Mouse (Mus musculus) spleen, adult 2 months (tissue): ENCODE measurements at regions not wholly inside any gene's neighbourhood (a gene's known extent, or its start where the extent isn't known, plus 50 kb on each side); places are given as distances from the start of the nearest gene placed in this dataset.

Experiments
- CTCF ChIP-seq: fragments of 200-500 bp; IDR thresholded peaks from 2 replicates; pipeline ENCODE4 v1.5.1; 2011; ENCODE audit warnings: mild to moderate bottlenecking, inconsistent platforms; ENCODE audit not compliant: insufficient read depth, insufficient read length, insufficient replicate concordance; ENCODE audit errors: extremely low read depth
- POLR2A ChIP-seq: fragments of 200-500 bp; IDR thresholded peaks from 2 replicates; pipeline ENCODE4 v1.6.1; 2011; ENCODE audit warnings: low read depth, low read length, inconsistent platforms

DNA sequence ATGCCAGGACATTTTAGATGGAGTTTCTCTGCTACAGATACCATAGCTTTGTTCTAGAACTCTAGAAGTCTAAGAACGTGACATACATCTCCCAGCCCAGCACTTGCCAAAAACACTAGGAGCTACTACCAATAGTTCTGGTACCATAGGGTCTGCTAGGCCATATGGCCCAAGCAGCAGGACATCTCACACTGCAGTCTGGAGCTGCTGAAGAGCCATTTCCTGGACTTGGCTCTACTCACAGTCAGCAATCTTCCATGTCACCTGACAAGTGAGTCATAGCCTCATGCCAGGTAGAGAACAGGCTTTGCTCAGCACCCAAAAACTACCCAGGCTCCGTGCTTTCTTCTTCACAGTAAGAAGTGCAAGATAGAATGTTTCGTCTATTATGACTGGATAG is 175.1 kb downstream of the Cbln1 start:
- TF ChIP-seq CTCF: no peak
- TF ChIP-seq POLR2A: no peak
